Mouse (Mus musculus) brain, embryonic 14.5 days (tissue): ENCODE results near the gene Lrrc32.

Experiments used
- CTCF ChIP-seq: fragments of 200-500 bp; IDR thresholded peaks from 2 replicates; pipeline ENCODE4 v1.5.1; 2012; ENCODE audit warnings: inconsistent platforms, mild to moderate bottlenecking, moderate library complexity, borderline replicate concordance; ENCODE audit not compliant: insufficient read depth, insufficient read length; ENCODE audit errors: extremely low read depth
- POLR2A ChIP-seq: fragments of 200-500 bp; IDR thresholded peaks from 2 replicates; pipeline ENCODE4 v1.6.1; 2012; ENCODE audit warnings: mild to moderate bottlenecking, inconsistent platforms, borderline replicate concordance; ENCODE audit not compliant: poor library complexity, insufficient read depth, insufficient read length, severe bottlenecking; ENCODE audit errors: extremely low read depth

DNA sequence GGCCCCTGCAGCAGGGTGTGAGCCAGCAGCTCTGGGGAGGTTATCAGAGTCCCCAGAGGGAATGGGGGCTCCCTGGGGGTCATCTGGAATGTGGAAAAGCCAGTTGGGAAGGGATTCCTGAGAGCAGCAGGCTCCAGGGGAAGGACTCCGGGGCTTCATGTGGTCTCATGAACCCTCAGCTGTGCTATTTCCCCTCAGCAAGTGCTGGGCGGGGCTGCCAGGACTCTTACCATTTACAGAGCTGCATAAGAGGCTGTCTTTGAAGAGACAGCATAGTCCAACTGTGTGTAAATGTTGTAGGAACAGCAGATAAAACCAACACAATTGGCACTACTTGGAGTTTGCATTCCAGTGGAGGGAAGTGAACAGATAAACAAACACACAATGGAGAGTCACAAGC lies 61.5 kb downstream of the Lrrc32 start:
- no peak for TF ChIP-seq POLR2A
- no peak for TF ChIP-seq CTCF
